Mouse (Mus musculus) MN1 (cell line): ENCODE results near the gene Rinl.

ENCODE experiments used
- DNase-seq: peaks from one replicate; pipeline ENCODE4 v3.0.0-alpha.2; 2016; ENCODE audit warnings: low spot score

Rinl gene

GRCm38 (mm10) chr7:28823932-28824331 is 35.2 kb downstream of the Rinl start:
- DNase-seq = no peak

- DNase-seq = peak; percentile 92
These were observed 36.3 kb downstream of the Rinl start, which contains the start of gene Ech1 for GRCm38 (mm10) chr7:28824941-28825685. Ech1 (plus strand) TSS chr7:28825217.

- DNase-seq = peak; percentile 41
These were observed 37.1 kb downstream of the Rinl start for GRCm38 (mm10) chr7:28825686-28826401.

GRCm38 (mm10) chr7:28826402-28826772 is 37.6 kb downstream of the Rinl start:
- no peak for DNase-seq

- peak; percentile 91 for DNase-seq
These were observed 38.6 kb downstream of the Rinl start for GRCm38 (mm10) chr7:28827338-28827737.

- DNase-seq = no peak
These were observed 41.1 kb downstream of the Rinl start for GRCm38 (mm10) chr7:28829821-28830220.

- no peak for DNase-seq
These were observed 42.2 kb downstream of the Rinl start for GRCm38 (mm10) chr7:28830981-28831380.

- DNase-seq = no peak
These were observed 42.8 kb downstream of the Rinl start for GRCm38 (mm10) chr7:28831411-28832125.

- no peak for DNase-seq
These were observed 43.4 kb downstream of the Rinl start for GRCm38 (mm10) chr7:28832137-28832536.

GRCm38 (mm10) chr7:28833723-28834347 is 45.1 kb downstream of the Rinl start, which contains the start of gene Lgals4:
Lgals4 (plus strand) TSS chr7:28833854.
- DNase-seq = no peak

- no peak for DNase-seq
These were observed 48.2 kb downstream of the Rinl start for GRCm38 (mm10) chr7:28836936-28837335.

GRCm38 (mm10) chr7:28838331-28838730 is 49.6 kb downstream of the Rinl start:
- DNase-seq = peak; percentile 68

GRCm38 (mm10) chr7:28847273-28847672 is 58.5 kb downstream of the Rinl start:
- DNase-seq = no peak
